Mouse (Mus musculus): ENCODE measurements at regions not wholly inside any gene's neighbourhood (a gene's known extent, or its start where the extent isn't known, plus 50 kb on each side); places are given as distances from the start of the nearest gene placed in this dataset.
A peak's percentile ranks its signal among the peaks of the same experiment; 100 is the strongest.

- DNase-seq (ENCODE audit: low spot score): no peak
Observed at GRCm38 (mm10) chr3:15200990-15201389, 131.1 kb downstream of the Gm9733 start.

GRCm38 (mm10) chr3:15202760-15203159 lies 129.3 kb downstream of the Gm9733 start:
- no peak for DNase-seq (ENCODE audit: low spot score)

DNA sequence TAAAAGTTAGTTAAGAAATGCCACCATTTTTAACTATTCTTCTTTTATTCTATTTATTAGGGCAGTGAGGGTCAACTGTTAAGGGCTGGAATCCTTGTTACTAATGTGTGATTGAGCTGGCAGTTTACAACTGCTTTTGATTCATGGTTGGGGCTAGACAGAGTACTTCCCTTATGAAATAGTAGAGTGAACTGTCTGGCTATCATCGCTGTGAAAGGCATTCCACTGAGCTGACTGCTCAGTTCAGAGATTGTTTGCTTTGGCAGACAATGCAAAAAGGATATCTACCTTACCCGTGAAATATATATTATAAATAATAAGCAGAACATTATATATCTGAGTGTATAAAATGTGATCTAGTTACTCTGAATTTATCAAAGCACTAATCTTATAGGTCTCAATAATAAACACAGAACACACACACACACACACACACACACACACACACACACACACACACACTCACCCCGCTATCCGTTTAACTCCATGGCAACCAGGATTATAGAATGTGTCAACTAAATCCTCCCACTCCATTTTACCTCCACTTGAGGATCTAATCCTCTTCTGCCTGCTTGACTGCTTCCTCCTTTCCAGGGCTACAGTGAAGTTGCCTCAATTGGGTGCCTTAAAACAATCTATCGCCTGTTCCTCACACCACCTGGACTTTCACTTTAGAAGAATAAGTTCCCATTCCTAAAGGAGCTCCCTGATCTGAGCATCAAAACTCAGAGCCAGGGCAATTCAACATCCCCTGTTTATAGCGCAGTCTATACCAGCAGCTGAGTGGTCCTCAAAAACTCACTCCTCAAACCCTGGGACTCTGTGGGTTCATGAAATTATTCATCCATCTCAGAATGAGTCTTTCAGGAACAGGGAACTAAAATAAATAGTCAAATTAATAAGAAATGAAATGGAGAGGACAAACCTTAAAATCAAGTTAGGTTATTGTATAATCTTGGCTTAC lies 126.6 kb downstream of the Gm9733 start:
- peak; percentile 38 for DNase-seq (ENCODE audit: low spot score)

- DNase-seq (ENCODE audit: low spot score): no peak
Observed at GRCm38 (mm10) chr3:15212357-15212756, 119.7 kb downstream of the Gm9733 start.

GRCm38 (mm10) chr3:15217591-15217990 lies 114.5 kb downstream of the Gm9733 start:
- no peak for DNase-seq (ENCODE audit: low spot score)

- DNase-seq (ENCODE audit: low spot score): no peak
Observed at GRCm38 (mm10) chr3:15219275-15219674, 112.8 kb downstream of the Gm9733 start.

DNA sequence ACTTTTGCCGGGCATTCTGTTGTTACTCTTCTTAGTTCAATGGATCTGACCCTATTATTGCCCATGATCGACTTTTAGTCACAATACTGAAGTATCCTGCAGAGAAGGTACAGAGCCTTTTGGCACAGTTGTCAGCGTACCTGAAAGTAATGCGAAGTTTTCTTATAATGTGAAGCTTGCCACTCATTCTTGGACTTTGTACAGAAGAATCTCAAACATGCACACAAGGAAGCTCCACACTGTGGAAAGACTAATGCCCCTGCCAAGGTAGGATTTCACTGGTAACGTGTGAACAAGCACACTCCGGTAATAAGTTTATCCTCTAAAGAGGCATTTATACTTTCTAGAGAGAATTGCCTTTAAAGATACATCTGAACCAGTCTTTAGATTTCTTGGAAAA lies 108.8 kb downstream of the Gm9733 start:
- DNase-seq (ENCODE audit: low spot score): no peak

DNA sequence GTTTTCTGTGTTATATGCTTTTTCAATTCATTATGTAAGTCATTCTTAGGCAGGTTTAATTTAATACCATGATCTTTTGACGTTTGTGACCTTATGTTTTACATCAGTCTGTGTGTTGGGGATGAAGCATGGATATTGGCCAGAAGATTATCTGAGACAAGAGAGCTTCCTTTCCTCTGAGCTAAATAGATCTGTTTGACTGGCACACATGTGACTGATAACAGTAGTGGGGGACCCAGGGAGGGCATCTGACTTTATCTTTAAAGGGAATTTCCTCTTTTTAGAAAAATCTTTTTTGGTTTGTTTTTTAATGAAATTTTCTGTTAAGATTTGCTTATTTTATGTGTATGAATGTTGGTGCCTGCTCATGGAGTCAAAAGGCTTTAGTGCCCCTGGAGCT lies 107.7 kb downstream of the Gm9733 start:
- no peak for DNase-seq (ENCODE audit: low spot score)

DNA sequence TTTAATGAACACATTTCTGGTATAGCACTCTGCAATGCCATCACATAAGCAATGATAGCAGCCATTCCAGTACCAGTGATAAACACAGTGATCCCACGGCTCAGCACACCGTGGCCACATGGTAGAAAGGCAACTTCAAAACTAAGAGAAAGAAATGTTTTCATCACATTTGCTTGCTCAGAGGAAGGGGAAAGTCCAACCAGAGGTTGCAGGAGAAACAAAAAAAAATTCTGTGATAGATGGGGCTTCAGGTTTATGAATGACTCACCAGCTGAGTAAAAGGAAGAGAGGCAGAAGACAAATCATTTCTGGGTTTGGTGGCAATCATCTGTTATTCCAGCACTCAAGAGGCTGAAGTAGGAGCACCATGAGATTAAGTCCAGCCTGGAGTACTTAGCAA lies 103.5 kb downstream of the Gm9733 start:
- DNase-seq (ENCODE audit: low spot score): no peak

- no peak for DNase-seq (ENCODE audit: low spot score)
Observed at GRCm38 (mm10) chr3:15230204-15230603, 101.9 kb downstream of the Gm9733 start.

DNA sequence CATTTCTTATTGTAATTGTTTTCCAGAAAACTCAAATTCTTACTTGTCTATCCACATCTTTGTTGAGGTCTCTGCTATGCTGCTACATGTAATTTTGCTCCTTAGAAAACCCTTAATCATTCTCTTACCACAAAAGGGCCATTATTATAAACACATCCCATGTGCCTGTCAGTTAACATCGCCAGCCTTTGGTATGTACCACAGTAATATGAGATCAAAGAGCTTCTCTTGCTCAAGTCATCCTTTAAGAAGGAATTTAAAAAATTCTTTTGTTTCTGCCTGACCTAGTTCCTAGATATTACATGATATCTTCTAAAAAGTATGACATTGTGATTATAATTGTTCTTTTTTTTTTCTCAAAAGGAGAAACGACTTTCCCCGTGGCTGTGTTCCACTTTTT lies 100.7 kb downstream of the Gm9733 start:
- DNase-seq (ENCODE audit: low spot score): no peak

GRCm38 (mm10) chr3:15237817-15238432 lies 94.2 kb downstream of the Gm9733 start:
- no peak for DNase-seq (ENCODE audit: low spot score)

GRCm38 (mm10) chr3:15242388-15242787 lies 89.7 kb downstream of the Gm9733 start:
- no peak for DNase-seq (ENCODE audit: low spot score)

DNA sequence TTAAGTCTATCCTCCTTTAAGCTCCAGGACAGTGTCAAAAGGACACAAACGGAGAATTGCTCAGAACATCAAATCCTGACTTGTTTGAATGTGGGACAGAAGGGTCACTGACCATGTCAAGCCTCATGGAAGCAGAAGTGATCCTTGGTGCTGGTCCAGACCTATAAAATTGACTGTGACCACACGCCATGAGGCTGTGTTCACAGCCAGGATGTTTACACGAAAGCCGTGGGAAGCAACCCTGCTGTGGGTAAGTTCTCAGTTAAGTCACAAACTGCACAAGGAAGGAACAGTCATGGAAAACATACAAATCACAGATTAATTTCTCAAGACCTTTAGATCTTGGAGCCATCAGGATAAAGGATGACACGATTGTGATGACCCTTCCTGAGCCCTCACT lies 88.5 kb downstream of the Gm9733 start:
- DNase-seq (ENCODE audit: low spot score): no peak

DNA sequence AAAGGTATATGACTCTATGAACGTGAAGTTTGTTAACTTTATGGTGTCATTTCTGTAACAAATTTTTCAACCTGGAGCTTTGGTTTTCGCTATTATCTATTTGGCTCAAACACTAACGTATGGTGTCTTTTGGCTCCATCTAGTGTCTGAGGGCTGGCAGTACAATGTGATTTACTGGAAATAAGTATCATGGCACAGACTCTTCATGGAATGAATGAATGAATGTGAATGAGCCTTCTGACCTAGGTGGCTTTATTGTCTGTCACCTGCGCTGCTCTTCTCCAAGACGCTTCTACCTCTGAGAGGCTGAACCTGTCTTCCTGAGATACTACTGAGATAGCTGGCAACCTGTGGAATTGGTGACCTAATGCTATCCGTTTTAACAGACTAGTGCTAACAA lies 87.1 kb downstream of the Gm9733 start:
- DNase-seq (ENCODE audit: low spot score): peak; percentile 81
